Mouse (Mus musculus) cerebellum, adult 2 months (tissue): ENCODE data around the gene Olfr750.

ENCODE experiments used
- CTCF ChIP-seq: fragments of 200-500 bp; IDR thresholded peaks from 2 replicates; pipeline ENCODE4 v1.5.1; 2011; ENCODE audit warnings: low read depth, mild to moderate bottlenecking, control low read depth, low read length, moderate library complexity, borderline replicate concordance; ENCODE audit not compliant: insufficient read depth
- POLR2A ChIP-seq: fragments of 200-500 bp; IDR thresholded peaks from 2 replicates; pipeline ENCODE4 v1.6.1; 2011; ENCODE audit warnings: low read length, control low read depth, borderline replicate concordance; ENCODE audit not compliant: insufficient read depth

DNA sequence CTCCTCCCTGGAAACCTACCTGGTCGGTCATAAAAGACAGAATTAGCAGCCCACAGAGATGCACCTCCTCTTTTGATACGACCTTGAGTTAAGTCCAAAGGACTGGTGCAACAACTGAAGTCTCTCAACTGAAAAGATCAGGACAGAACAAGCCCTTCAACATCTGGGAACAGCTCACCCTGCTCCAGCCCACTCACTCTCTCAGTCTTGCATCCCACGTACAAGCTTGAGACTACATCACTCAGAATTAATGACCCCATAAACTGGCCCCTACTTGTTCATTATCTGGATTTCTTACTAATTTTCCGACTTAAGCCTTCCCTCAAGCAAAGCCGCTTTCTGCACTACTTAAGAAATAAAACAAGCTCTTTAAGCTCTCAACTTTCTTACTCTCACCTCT is 21.1 kb downstream of the Olfr750 start:
- TF ChIP-seq CTCF (no peak), POLR2A (no peak)
